Mouse (Mus musculus): ENCODE results near the gene Pla2g6. TPM values are rescaled to one million over a fixed set of nuclear protein-coding genes. Genes with fewer than 3 reads are reported as not detected.
A peak's percentile ranks its signal among the peaks of the same experiment; 100 is the strongest.

The Pla2g6 gene
- polyA plus RNA-seq, 2 experiments: 12.7 to 21.8 TPM

DNA sequence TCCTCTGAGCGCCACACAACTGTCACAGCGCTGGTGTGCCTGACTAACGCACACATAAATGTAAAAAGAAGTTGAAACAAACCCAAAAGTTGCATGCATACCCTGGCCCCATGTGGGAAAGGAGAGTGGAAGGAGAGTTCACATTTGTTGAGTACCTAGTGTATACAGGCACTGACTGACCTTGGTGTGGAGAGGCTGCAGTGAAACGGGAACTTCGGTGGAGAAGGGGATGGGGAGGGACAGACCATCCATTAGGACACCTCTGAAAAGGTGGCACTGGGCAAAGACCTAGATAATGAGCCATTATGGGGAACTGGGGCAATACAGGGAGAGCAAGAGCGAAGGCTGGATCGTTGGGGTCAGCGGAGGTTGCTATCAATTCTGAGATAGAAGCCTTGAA is 28.3 kb upstream of the Pla2g6 start:
- Histone ChIP-seq H3K9ac (ENCODE audit: low read depth, low read length, severe bottlenecking) (no peak overlapping the region), H3K9me3 (ENCODE audit: control insufficient read depth, low read length) (no peaks in the 10 kb centered on the region), H3K27me3 (ENCODE audit: control insufficient read depth, insufficient read depth, low read length) (no peaks in the 10 kb centered on the region), H3K27ac (replicated peaks; ENCODE audit: low read depth, low read length) (no peak overlapping the region), H3K36me3 (ENCODE audit: control insufficient read depth, insufficient read depth, low read length) (peaks cover 10% of the 10 kb centered on the region; the same call in 1 of the 2 replicates), H3K4me1 (ENCODE audit: control insufficient read depth, insufficient read depth, low read length) (peaks cover 29% of the 10 kb centered on the region), H3K4me2 (replicated peaks; ENCODE audit: low read depth, low read length, severe bottlenecking) (peak overlapping the region; percentile 99), H3K4me3 (replicated peaks; ENCODE audit: low read length) (peak overlapping the region; percentile 50)
- WGBS: 74% methylated on average over 8 of the region's 8 CpGs
- DNase-seq (ENCODE audit: low spot score): no peak
- no peak for TF ChIP-seq POLR2A (IDR thresholded peaks at IDR 0.05; ENCODE audit: borderline replicate concordance, extremely low read depth, insufficient read depth, insufficient read length)
- ATAC-seq (ENCODE audit: low FRiP score, low read depth): no peak

DNA sequence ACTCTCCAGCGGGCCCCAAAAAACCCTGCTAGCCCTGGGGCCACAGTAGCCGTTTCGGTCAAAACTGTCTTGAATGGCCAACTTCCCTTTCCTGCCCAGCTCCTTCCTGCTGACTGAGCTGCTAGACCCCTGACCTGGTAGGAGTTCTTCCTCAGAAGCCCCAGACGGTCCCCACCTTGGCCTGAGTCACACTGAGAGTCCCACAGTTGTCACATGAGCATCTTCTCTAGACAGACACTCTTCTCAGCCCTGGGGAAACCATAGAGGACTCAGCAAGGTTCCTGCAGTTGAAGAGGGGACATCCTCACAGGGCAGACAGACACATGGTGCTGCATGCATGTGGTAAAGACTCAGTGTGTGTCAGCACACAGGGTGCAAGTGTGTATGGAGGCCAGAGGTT is 26.4 kb upstream of the Pla2g6 start:
- H3K27me3 ChIP-seq (ENCODE audit: control insufficient read depth, insufficient read depth, low read length): no peaks in the 10 kb centered on the region
- DNase-seq (ENCODE audit: low spot score) (no peak), ATAC-seq (ENCODE audit: low FRiP score, low read depth) (no peak)
- H3K9ac ChIP-seq (ENCODE audit: low read depth, low read length, severe bottlenecking): no peak overlapping the region
- TF ChIP-seq POLR2A (IDR thresholded peaks at IDR 0.05; ENCODE audit: borderline replicate concordance, extremely low read depth, insufficient read depth, insufficient read length): no peak
- no peaks in the 10 kb centered on the region for H3K9me3 ChIP-seq (ENCODE audit: control insufficient read depth, low read length)
- no peak overlapping the region for H3K4me3 ChIP-seq (replicated peaks; ENCODE audit: low read length)
- no peaks in the 10 kb centered on the region for H3K36me3 ChIP-seq (ENCODE audit: control insufficient read depth, insufficient read depth, low read length)
- H3K4me1 ChIP-seq (ENCODE audit: control insufficient read depth, insufficient read depth, low read length): peaks cover 21% of the 10 kb centered on the region
- H3K4me2 ChIP-seq (replicated peaks; ENCODE audit: low read depth, low read length, severe bottlenecking): no peak overlapping the region
- H3K27ac ChIP-seq (replicated peaks; ENCODE audit: low read depth, low read length): no peak overlapping the region
- 80% methylated on average over 4 of the region's 4 CpGs for WGBS

DNA sequence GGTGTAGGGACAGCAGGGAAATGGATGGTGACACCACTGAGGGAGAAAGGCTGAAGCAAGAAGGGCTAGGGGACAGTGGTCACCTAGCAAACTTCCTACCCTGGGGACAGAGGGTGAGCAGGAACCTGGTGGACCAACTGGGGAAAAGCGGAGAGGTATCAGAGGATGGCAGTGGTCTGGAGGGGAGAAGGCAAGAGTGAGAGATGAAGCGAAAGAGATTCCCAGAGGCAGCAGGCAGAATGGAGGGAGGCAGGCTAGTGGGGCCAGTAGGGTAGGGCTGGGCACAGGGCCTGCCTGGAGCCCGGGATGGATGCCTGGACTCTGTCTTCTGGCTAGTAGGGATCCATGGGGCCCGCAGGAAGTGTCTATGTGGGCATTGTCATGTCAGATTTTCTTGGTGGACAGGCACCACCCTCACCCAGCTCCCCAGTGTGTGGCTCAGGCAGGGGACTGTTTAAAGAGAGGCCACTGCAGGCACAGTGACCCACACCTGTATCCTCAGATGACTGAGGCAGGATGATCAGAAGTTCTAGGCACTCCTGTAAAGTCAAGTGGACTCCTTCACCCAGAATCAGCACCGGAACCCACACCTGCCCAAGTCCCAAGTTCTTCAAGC is 25.6 kb upstream of the Pla2g6 start:
- ATAC-seq (ENCODE audit: low FRiP score, low read depth) (no peak), DNase-seq (ENCODE audit: low spot score) (no peak)
- Histone ChIP-seq H3K4me3 (replicated peaks; ENCODE audit: low read length) (no peak overlapping the region), H3K27me3 (ENCODE audit: control insufficient read depth, insufficient read depth, low read length) (no peaks in the 10 kb centered on the region), H3K9me3 (ENCODE audit: control insufficient read depth, low read length) (no peaks in the 10 kb centered on the region), H3K27ac (replicated peaks; ENCODE audit: low read depth, low read length) (no peak overlapping the region), H3K4me1 (ENCODE audit: control insufficient read depth, insufficient read depth, low read length) (peaks cover 21% of the 10 kb centered on the region), H3K9ac (ENCODE audit: low read depth, low read length, severe bottlenecking) (no peak overlapping the region), H3K36me3 (ENCODE audit: control insufficient read depth, insufficient read depth, low read length) (no peaks in the 10 kb centered on the region), H3K4me2 (replicated peaks; ENCODE audit: low read depth, low read length, severe bottlenecking) (no peak overlapping the region)
- no peak for TF ChIP-seq POLR2A (IDR thresholded peaks at IDR 0.05; ENCODE audit: borderline replicate concordance, extremely low read depth, insufficient read depth, insufficient read length)
- WGBS: 84% methylated on average over 5 of the region's 5 CpGs

DNA sequence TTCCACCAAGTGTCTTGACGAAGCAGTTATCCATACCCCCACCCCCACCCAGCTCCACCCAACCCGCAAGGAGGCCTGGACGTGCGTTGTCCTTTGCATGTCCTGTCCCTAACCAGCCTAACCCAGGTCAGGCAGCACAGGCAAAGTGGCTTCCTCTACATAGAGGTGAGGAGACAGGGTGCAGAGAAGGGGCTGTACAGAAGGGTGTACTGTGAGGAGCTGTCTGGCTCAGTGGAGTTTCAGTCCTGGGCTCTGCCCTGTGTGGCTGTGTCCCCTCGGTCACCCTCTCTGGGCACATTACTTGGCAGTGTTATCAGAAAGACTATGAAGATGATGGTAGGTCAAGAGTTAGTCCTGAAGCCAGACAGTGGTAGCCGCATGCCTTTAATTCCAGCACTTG is 24.3 kb upstream of the Pla2g6 start:
- TF ChIP-seq POLR2A (IDR thresholded peaks at IDR 0.05; ENCODE audit: borderline replicate concordance, extremely low read depth, insufficient read depth, insufficient read length): no peak
- Histone ChIP-seq H3K27ac (replicated peaks; ENCODE audit: low read depth, low read length) (no peak overlapping the region), H3K9ac (ENCODE audit: low read depth, low read length, severe bottlenecking) (no peak overlapping the region), H3K4me2 (replicated peaks; ENCODE audit: low read depth, low read length, severe bottlenecking) (no peak overlapping the region), H3K36me3 (ENCODE audit: control insufficient read depth, insufficient read depth, low read length) (no peaks in the 10 kb centered on the region), H3K4me1 (ENCODE audit: control insufficient read depth, insufficient read depth, low read length) (peaks cover 20% of the 10 kb centered on the region), H3K27me3 (ENCODE audit: control insufficient read depth, insufficient read depth, low read length) (no peaks in the 10 kb centered on the region), H3K4me3 (replicated peaks; ENCODE audit: low read length) (no peak overlapping the region), H3K9me3 (ENCODE audit: control insufficient read depth, low read length) (no peaks in the 10 kb centered on the region)
- DNase-seq (ENCODE audit: low spot score): no peak
- 89% methylated on average over 6 of the region's 6 CpGs for WGBS
- ATAC-seq (ENCODE audit: low FRiP score, low read depth): no peak

DNA sequence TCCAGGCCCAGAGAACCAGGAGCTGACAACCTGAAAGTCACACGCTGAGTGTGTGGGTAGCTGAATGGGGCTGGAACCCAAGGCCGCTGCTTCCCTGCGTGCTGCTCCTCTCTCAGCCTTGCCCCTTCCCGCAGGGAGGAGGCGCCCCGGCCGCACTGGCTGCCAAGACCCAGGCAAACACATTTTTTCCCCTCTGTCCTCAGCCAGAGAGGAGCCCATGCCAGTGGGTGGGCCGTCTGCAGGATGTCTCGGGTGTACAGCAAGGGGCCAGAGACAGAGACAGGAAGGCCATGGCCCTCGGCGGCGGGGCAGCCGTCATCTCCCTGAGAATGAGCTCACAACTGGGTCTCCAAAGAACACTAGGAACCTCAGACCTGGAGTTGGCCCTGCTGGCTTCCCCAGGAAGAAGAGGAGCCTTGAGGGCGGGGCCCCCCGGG is 23.2 kb upstream of the Pla2g6 start:
- ATAC-seq (ENCODE audit: low FRiP score, low read depth): no peak
- Histone ChIP-seq H3K27me3 (ENCODE audit: control insufficient read depth, insufficient read depth, low read length) (no peaks in the 10 kb centered on the region), H3K9me3 (ENCODE audit: control insufficient read depth, low read length) (no peaks in the 10 kb centered on the region), H3K4me3 (replicated peaks; ENCODE audit: low read length) (no peak overlapping the region), H3K27ac (replicated peaks; ENCODE audit: low read depth, low read length) (0 out of 2 replicates have a peak overlapping the region, but pooled peaks have one; percentile 38), H3K9ac (ENCODE audit: low read depth, low read length, severe bottlenecking) (peak overlapping the region; percentile 31; the same call in 1 of the 2 replicates), H3K36me3 (ENCODE audit: control insufficient read depth, insufficient read depth, low read length) (no peaks in the 10 kb centered on the region), H3K4me1 (ENCODE audit: control insufficient read depth, insufficient read depth, low read length) (peaks cover 11% of the 10 kb centered on the region), H3K4me2 (replicated peaks; ENCODE audit: low read depth, low read length, severe bottlenecking) (no peak overlapping the region)
- WGBS: 27% methylated on average over 15 of the region's 15 CpGs
- TF ChIP-seq POLR2A (IDR thresholded peaks at IDR 0.05; ENCODE audit: borderline replicate concordance, extremely low read depth, insufficient read depth, insufficient read length): no peak
- no peak for DNase-seq (ENCODE audit: low spot score)

Data from limb, embryonic 14.5 days (tissue).